Mouse (Mus musculus) heart, postnatal 0 days (tissue): ENCODE results near the gene Stmn1.

Source experiments
- CTCF ChIP-seq: IDR thresholded peaks from 2 replicates; pipeline ENCODE4 v1.5.1; 2016; ENCODE audit warnings: antibody characterized with exemption, control low read depth, low read depth
- EP300 ChIP-seq: IDR thresholded peaks from 2 replicates; pipeline ENCODE4 v1.6.1; 2016; ENCODE audit warnings: antibody characterized with exemption, low read depth

DNA sequence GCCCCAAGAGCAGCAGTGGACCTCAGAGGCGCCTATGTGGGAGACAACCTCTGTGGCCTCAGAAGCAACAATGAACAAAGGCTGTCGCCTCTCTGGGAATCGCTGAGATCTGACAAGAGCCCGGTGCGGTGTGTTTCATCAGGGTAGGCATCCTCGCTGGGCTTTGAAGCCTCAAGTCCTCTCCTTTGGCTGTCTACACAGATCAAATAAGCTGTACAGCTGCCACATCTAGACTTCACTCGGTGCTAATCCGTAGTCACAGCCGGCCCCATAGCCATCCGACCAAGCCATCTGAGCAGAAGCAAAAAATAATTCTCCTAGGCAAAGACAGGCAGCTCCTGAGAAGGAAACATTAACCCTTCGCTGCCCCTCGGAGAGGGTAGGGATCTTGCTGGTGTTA, 2.3 kb upstream of the Stmn1 start:
- TF ChIP-seq CTCF (no peak), EP300 (no peak)
